Mouse (Mus musculus) thymus, postnatal 4 days (tissue): ENCODE data around the gene Glra4.
"Not testable (repeated sequence)": the region's sequence is repeated elsewhere in the genome, so short reads cannot be mapped to it uniquely, and the experiment has no call there.

Experiments used
- DNase-seq: peaks from one replicate; pipeline ENCODE4 v3.0.0; 2021

Glra4 gene

GRCm38 (mm10) chrX:136714742-136715474 lies 65.0 kb downstream of the Glra4 start:
- DNase-seq, result not testable (repeated sequence)

GRCm38 (mm10) chrX:136708782-136709181 lies 71.2 kb downstream of the Glra4 start:
- no peak for DNase-seq

- DNase-seq, result peak; percentile 33
Measured at GRCm38 (mm10) chrX:136708168-136708681, 71.7 kb downstream of the Glra4 start.
